Mouse (Mus musculus) limb, embryonic 10.5 days (tissue): Measurements from ENCODE around the gene Flt1. TPM values are rescaled to one million over a fixed set of nuclear protein-coding genes. Genes with fewer than 3 reads are reported as not detected.
"Not testable (repeated sequence)": the region's sequence is repeated elsewhere in the genome, so short reads cannot be mapped to it uniquely, and the experiment has no call there.

Experiments
- DNase-seq: peaks from one replicate; pipeline ENCODE4 v3.0.0-alpha.2; 2017; ENCODE audit warnings: low spot score
- H3K27ac ChIP-seq: fragments of 300-500 bp; sonication (generic); 2 replicates; pipeline ENCODE4 v1.5.1; 2016; ENCODE audit warnings: mild to moderate bottlenecking
- H3K27me3 ChIP-seq: fragments of 300-500 bp; sonication (generic); 2 replicates; pipeline ENCODE4 v1.6.1; 2016; ENCODE audit warnings: low read depth, mild to moderate bottlenecking; ENCODE audit not compliant: poor library complexity, severe bottlenecking
- H3K36me3 ChIP-seq: fragments of 300-500 bp; sonication (generic); 2 replicates; pipeline ENCODE4 v1.6.1; 2016; ENCODE audit warnings: mild to moderate bottlenecking, moderate library complexity
- H3K4me1 ChIP-seq: fragments of 300-500 bp; sonication (generic); 2 replicates; pipeline ENCODE4 v1.6.1; 2016
- H3K4me3 ChIP-seq: fragments of 300-500 bp; sonication (generic); 2 replicates; pipeline ENCODE4 v1.5.1; 2016; ENCODE audit warnings: mild to moderate bottlenecking, moderate library complexity
- H3K9me3 ChIP-seq: fragments of 300-500 bp; sonication (generic); replicated peaks from 2 replicates; pipeline ENCODE4 v1.6.1; 2016; ENCODE audit warnings: mild to moderate bottlenecking
- WGBS: fragments of 180-500 bp; shearing (Covaris S2); methylation state at CpG from one replicate; pipeline ENCODE4 v1.1.7; 2016; 5-methylcytosine and 5-hydroxymethylcytosine counted together
- polyA plus RNA-seq: library from polyadenylated mRNA; unstranded; fragments of >200 nt; fragmentation: Nextera tagmentation; extraction: Ambion mirVana; gene quantifications from 2 replicates; pipeline ENCODE4 v1.2.1, GENCODE M21; 2016

Flt1 gene
- polyA plus RNA-seq, 1 experiment from 2014 or later: 12.1 TPM

- Histone ChIP-seq H3K4me3 (no peak overlapping the region), H3K27ac (no peak overlapping the region), H3K4me1 (peaks cover 6% of the 10 kb centered on the region), H3K9me3 (no peaks in the 10 kb centered on the region), H3K27me3 (no peaks in the 10 kb centered on the region), H3K36me3 (no peaks in the 10 kb centered on the region)
- DNase-seq: no peak
- 72% methylated on average over 6 of the region's 6 CpGs for WGBS
These were observed 148.8 kb downstream of the Flt1 start for GRCm38 (mm10) chr5:147577003-147577402.

DNA sequence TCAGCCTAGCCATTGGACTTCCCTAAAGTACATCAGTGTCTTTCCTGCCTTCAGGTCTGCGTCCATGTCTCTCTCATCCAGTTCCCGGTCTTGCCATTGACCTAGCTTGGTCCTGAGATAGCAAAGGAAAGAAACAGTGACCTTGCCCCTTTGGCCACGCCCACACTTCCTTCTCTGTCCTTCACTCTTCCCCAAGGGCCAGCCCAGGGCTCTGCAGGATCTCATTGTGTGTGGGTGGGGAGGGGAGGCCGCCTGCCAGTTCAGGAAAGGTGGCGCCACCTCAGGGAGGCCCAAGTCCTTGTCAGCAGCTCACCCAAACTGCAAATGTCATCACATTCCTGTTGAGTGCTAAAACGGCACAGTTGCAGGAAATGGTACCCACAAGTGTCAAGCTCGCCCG lies 151.3 kb downstream of the Flt1 start:
- no peaks in the 10 kb centered on the region for H3K27me3 ChIP-seq
- no peak overlapping the region for H3K27ac ChIP-seq
- H3K36me3 ChIP-seq: no peaks in the 10 kb centered on the region
- no peak for DNase-seq
- no peaks in the 10 kb centered on the region for H3K9me3 ChIP-seq
- H3K4me3 ChIP-seq: no peak overlapping the region
- 74% methylated on average over 8 of the region's 8 CpGs for WGBS
- H3K4me1 ChIP-seq: peaks cover 6% of the 10 kb centered on the region

- Histone ChIP-seq H3K4me1 (peaks cover 6% of the 10 kb centered on the region), H3K27me3 (no peaks in the 10 kb centered on the region), H3K9me3 (no peaks in the 10 kb centered on the region), H3K36me3 (no peaks in the 10 kb centered on the region), H3K27ac (no peak overlapping the region), H3K4me3 (no peak overlapping the region)
- no peak for DNase-seq
- 91% methylated on average over 1 of the region's 1 CpGs for WGBS
These were observed 152.3 kb downstream of the Flt1 start for GRCm38 (mm10) chr5:147573555-147573954.

- 85% methylated on average over 7 of the region's 7 CpGs for WGBS
- no peak for DNase-seq
- Histone ChIP-seq H3K27ac (no peak overlapping the region), H3K4me1 (peaks cover 6% of the 10 kb centered on the region), H3K4me3 (no peak overlapping the region), H3K27me3 (no peaks in the 10 kb centered on the region), H3K36me3 (no peaks in the 10 kb centered on the region), H3K9me3 (no peaks in the 10 kb centered on the region)
These were observed 153.1 kb downstream of the Flt1 start for GRCm38 (mm10) chr5:147572695-147573094.

- WGBS: 67% methylated on average over 7 of the region's 7 CpGs
- H3K4me1 ChIP-seq: peaks cover 15% of the 10 kb centered on the region
- no peaks in the 10 kb centered on the region for H3K36me3 ChIP-seq
- H3K27me3 ChIP-seq: no peaks in the 10 kb centered on the region; the same call in 1 of the 2 replicates
- H3K9me3 ChIP-seq: no peaks in the 10 kb centered on the region
- no peak for DNase-seq
- H3K4me3 ChIP-seq: no peak overlapping the region
- H3K27ac ChIP-seq: no peak overlapping the region
These were observed 159.5 kb downstream of the Flt1 start for GRCm38 (mm10) chr5:147566335-147566734.

DNA sequence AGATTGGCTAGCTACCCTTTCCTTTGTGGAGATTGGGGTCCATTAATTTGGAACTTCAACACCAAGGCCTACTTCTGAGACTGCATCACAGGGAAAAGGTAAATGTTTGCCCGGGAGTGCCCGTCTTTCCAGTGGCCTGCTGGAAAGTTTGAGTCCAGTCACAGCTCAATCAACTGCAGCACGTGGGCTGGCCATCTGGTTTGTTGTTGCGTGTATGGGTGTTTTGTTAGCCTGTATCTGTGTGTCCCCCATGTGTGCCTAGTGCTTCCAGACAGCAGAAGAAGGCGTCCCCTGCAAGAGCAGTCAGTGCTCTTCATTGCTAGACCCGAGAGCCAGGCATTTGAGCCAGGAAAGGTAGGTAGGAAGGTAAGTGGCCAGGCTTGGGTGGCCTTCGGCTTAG lies 160.4 kb downstream of the Flt1 start:
- DNase-seq: no peak
- 86% methylated on average over 7 of the region's 7 CpGs for WGBS
- Histone ChIP-seq H3K4me1 (peaks cover 15% of the 10 kb centered on the region), H3K4me3 (no peak overlapping the region), H3K27me3 (no peaks in the 10 kb centered on the region; the same call in 1 of the 2 replicates), H3K36me3 (no peaks in the 10 kb centered on the region), H3K27ac (no peak overlapping the region), H3K9me3 (no peaks in the 10 kb centered on the region)

DNA sequence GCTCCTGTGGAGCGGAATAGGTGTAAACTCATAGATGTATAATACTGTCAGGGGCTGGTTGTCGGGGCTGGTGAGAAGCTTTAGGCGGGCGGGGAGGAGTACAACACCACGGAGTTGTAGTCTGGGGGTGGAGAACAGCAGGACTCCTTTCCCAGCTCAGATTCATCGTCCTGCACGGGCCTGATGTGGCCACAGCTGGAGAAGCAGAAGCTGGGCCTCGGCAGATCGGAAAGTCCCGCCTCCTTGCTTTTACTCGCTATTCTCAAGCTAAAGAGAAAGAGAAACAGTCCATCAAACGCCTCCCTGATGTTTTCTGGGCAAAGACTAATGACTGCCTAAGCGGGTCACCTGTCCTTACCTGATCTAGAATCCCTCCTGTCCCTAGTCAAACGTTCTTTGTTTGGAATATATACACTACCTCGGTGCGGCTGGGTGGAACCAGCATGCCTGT lies 161.6 kb downstream of the Flt1 start:
- WGBS: 32% methylated on average over 16 of the region's 16 CpGs
- Histone ChIP-seq H3K27ac (no peak overlapping the region), H3K4me3 (no peak overlapping the region), H3K27me3 (no peaks in the 10 kb centered on the region; the same call in 1 of the 2 replicates), H3K9me3 (no peaks in the 10 kb centered on the region), H3K4me1 (peaks cover 15% of the 10 kb centered on the region), H3K36me3 (no peaks in the 10 kb centered on the region)
- no peak for DNase-seq

- Histone ChIP-seq H3K36me3 (no peaks in the 10 kb centered on the region), H3K27me3 (no peaks in the 10 kb centered on the region; the same call in 1 of the 2 replicates), H3K4me1 (peaks cover 15% of the 10 kb centered on the region), H3K27ac (no peak overlapping the region), H3K4me3 (no peak overlapping the region), H3K9me3 (no peaks in the 10 kb centered on the region)
- no peak for DNase-seq
- WGBS: 49% methylated on average over 18 of the region's 18 CpGs
These were observed 162.2 kb downstream of the Flt1 start for GRCm38 (mm10) chr5:147563511-147564139.

- H3K36me3 ChIP-seq, H3K9me3 ChIP-seq, H3K27ac ChIP-seq, H3K27me3 ChIP-seq, H3K4me1 ChIP-seq, H3K4me3 ChIP-seq, DNase-seq: not testable (repeated sequence)
- WGBS: 87% methylated on average over 6 of the region's 6 CpGs
These were observed 168.2 kb downstream of the Flt1 start for GRCm38 (mm10) chr5:147557641-147558040.

GRCm38 (mm10) chr5:147551879-147552627 lies 173.8 kb downstream of the Flt1 start:
- no peaks in the 10 kb centered on the region for H3K9me3 ChIP-seq
- no peaks in the 10 kb centered on the region for H3K27me3 ChIP-seq
- 81% methylated on average over 13 of the region's 13 CpGs for WGBS
- DNase-seq: no peak
- peaks cover 40% of the 10 kb centered on the region for H3K36me3 ChIP-seq
- H3K4me1 ChIP-seq: peaks cover 17% of the 10 kb centered on the region
- no peak overlapping the region for H3K4me3 ChIP-seq
- H3K27ac ChIP-seq: no peak overlapping the region

DNA sequence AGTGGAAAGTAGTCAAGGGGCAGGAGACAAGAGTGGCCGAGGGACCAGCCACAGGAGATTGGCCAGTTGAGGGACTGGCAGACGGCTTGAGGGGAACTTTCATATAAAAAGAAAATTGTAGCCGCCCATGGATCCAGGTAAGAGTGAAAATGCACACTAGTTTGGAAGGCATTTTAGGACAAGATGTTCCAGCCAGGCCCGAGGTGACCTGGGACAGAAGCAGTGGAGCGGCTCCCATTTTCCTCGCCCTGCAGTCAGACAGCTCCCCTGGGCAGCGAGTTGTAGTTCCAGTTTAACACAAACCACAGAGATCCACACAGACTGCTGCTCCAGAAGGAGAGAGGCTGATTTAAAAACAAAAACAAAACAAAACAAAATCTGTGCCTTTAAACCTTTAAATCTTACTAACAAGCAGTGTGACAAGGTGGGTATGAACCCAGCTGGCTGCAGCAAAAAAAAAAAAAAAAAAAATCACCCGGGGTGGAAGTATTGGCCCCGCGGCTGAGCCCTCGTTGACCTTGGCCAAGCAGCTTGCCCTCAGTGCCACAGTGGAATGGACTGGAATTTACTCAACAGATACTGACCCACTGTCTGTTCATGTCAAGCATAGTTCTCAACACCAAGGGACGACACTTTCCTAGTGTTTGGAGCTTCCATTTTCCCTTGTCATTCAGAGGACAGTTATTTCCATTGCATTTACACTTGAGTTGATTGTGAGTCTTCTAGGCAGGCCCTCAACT lies 176.6 kb downstream of the Flt1 start:
- Histone ChIP-seq H3K36me3 (peaks cover 65% of the 10 kb centered on the region), H3K4me3 (no peak overlapping the region), H3K27me3 (no peaks in the 10 kb centered on the region), H3K9me3 (no peaks in the 10 kb centered on the region), H3K4me1 (peaks cover 10% of the 10 kb centered on the region), H3K27ac (no peak overlapping the region)
- WGBS: 93% methylated on average over 12 of the region's 12 CpGs
- DNase-seq: no peak

DNA sequence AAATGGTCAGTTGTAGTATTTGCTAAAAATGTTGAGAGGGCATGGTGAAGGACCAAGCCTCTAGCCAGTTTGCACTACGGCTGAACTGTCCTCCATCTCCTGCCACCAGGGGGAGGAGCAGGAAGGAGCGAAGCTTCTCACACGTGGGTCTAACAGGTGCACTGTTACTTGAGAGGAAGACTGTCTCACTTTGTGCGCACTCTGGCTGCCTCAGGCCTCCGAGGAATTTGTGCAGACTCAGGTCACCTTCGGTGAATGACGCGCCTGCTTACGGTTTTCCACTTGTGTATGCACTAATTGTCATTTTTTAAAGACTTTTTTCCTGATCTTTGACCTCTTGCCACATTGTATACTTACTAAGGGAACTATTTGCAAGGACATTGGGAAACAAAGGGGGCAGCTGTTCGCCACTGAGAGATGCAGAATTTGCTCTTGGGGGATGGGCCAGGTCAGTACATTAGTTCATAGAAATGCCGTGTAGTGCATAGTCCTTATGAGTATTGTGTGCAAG lies 180.0 kb downstream of the Flt1 start:
- peaks cover 87% of the 10 kb centered on the region for H3K36me3 ChIP-seq
- 80% methylated on average over 11 of the region's 11 CpGs for WGBS
- no peak for DNase-seq
- no peak overlapping the region for H3K4me3 ChIP-seq
- H3K27ac ChIP-seq: no peak overlapping the region
- H3K4me1 ChIP-seq: no peaks in the 10 kb centered on the region
- no peaks in the 10 kb centered on the region for H3K27me3 ChIP-seq
- H3K9me3 ChIP-seq: no peaks in the 10 kb centered on the region

- Histone ChIP-seq H3K4me3 (no peak overlapping the region), H3K36me3 (peaks cover 84% of the 10 kb centered on the region), H3K4me1 (no peaks in the 10 kb centered on the region), H3K27ac (no peak overlapping the region), H3K9me3 (no peaks in the 10 kb centered on the region), H3K27me3 (no peaks in the 10 kb centered on the region)
- no peak for DNase-seq
- 84% methylated on average over 6 of the region's 6 CpGs for WGBS
These were observed 183.5 kb downstream of the Flt1 start for GRCm38 (mm10) chr5:147542291-147542690.
